Mouse (Mus musculus) embryonic facial prominence, embryonic 12.5 days (tissue): Measurements from ENCODE around the gene Nwd1. TPM values are rescaled to one million over a fixed set of nuclear protein-coding genes. Genes with fewer than 3 reads are reported as not detected.
A peak's percentile ranks its signal among the peaks of the same experiment; 100 is the strongest.

Experiments used
- ATAC-seq: fragments of 200-750 bp; cut with Nextera tagmentation; 2 replicates; pipeline ENCODE4 v1.8.0; 2017; ENCODE audit not compliant: insufficient number of reproducible peaks, insufficient read depth, low FRiP score, low TSS enrichment
- H3K27ac ChIP-seq: fragments of 300-500 bp; sonication (generic); 2 replicates; pipeline ENCODE4 v1.5.1; 2016; ENCODE audit warnings: mild to moderate bottlenecking
- H3K27me3 ChIP-seq: fragments of 300-500 bp; sonication (generic); 2 replicates; pipeline ENCODE4 v1.6.1; 2016; ENCODE audit warnings: mild to moderate bottlenecking, moderate library complexity
- H3K36me3 ChIP-seq: fragments of 300-500 bp; sonication (generic); 2 replicates; pipeline ENCODE4 v1.6.1; 2016; ENCODE audit warnings: mild to moderate bottlenecking
- H3K4me1 ChIP-seq: fragments of 300-500 bp; sonication (generic); 2 replicates; pipeline ENCODE4 v1.6.1; 2016
- H3K4me2 ChIP-seq: fragments of 300-500 bp; sonication (generic); replicated peaks from 2 replicates; pipeline ENCODE4 v1.6.1; 2016; ENCODE audit warnings: mild to moderate bottlenecking, moderate library complexity
- H3K4me3 ChIP-seq: fragments of 300-500 bp; sonication (generic); 2 replicates; pipeline ENCODE4 v1.5.1; 2016; ENCODE audit warnings: mild to moderate bottlenecking
- H3K9ac ChIP-seq: fragments of 300-500 bp; sonication (generic); 2 replicates; pipeline ENCODE4 v1.6.1; 2016; ENCODE audit warnings: mild to moderate bottlenecking, moderate library complexity
- H3K9me3 ChIP-seq: fragments of 300-500 bp; sonication (generic); 2 replicates; pipeline ENCODE4 v1.6.1; 2016; ENCODE audit warnings: mild to moderate bottlenecking, moderate library complexity
- WGBS: fragments of 180-500 bp; shearing (Covaris S2); methylation state at CpG from one replicate; pipeline ENCODE4 v1.1.7; 2016; 5-methylcytosine and 5-hydroxymethylcytosine counted together
- polyA plus RNA-seq: library from polyadenylated mRNA; unstranded; fragments of >200 nt; fragmentation: Nextera tagmentation; extraction: Ambion mirVana; gene quantifications from 2 replicates; pipeline ENCODE4 v1.2.1, GENCODE M21; 2016

Nwd1 gene
- 0.05 and 0.13 TPM in 2 replicates for polyA plus RNA-seq

DNA sequence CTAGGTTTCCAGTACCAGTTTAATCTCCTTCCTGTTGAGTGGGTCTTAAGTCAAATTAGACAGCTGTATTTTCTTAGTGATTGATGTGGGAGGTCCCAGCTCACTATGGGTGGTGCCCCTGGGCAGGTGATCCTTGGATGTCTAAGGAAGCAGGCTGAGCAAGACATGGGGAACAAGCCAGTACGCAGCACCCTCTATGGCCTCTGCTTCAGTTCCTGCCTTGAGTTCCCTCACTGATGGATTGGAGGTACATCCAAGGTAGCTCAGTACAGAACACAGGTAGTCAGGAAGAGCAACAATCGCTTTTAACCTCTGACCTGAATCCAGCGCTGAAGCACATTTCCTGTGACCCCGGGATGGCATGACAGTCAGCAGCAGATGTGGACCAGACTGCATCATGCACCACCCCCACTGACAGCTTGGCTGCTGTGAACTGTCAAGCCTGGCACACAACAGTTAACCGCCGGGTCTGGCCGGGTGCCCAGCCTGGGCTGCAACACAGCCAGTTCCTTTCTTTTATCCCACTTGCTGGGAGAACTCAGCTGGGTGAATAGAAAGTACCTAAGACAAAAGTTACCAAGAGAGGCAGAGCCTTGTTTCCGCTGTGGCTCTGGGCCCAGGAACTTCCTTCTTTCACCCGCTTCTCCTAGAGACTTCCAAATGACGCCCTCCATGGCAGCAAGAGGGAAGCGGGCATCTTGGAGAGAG is at the start of gene Nwd1:
TSS of gene Nwd1 (plus strand) at position 652 of the 708 bp plus-strand sequence.
- Histone ChIP-seq H3K4me1 (no peaks in the 10 kb centered on the region), H3K9ac (no peak within 1 kb of the TSS), H3K4me2 (no peak within 1 kb of the TSS), H3K4me3 (no peak within 1 kb of the TSS), H3K9me3 (no peaks in the 10 kb centered on the region), H3K36me3 (no peaks in the 10 kb centered on the region), H3K27me3 (no peaks in the 10 kb centered on the region), H3K27ac (no peak within 1 kb of the TSS)
- WGBS: 62% methylated on average over 11 of the region's 11 CpGs
- no peak for ATAC-seq

DNA sequence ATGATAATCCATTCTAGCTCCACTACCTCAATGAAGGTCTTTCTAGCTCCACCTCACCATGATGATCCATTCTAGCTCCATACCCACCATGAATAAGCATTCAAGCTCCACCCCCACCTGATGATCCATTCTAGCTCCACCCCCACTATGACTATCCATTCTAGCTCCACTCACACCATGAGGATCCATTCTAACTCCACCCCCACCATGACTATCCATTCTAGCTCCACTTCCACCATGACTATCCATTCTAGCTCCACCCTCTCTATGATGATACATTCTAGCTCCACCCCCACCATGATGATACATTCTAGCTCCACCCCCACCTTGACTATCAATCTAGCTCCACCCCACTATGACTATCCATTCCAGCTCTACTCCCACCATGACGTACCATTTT is 3.6 kb upstream of the Nwd1 start:
- no peak overlapping the region for H3K27ac ChIP-seq
- no peak overlapping the region for H3K4me2 ChIP-seq
- no peaks in the 10 kb centered on the region for H3K9me3 ChIP-seq
- H3K9ac ChIP-seq: no peak overlapping the region
- no peaks in the 10 kb centered on the region for H3K4me1 ChIP-seq
- no peak overlapping the region for H3K4me3 ChIP-seq
- H3K36me3 ChIP-seq: no peaks in the 10 kb centered on the region
- ATAC-seq: no peak
- H3K27me3 ChIP-seq: no peaks in the 10 kb centered on the region
- WGBS: 72% methylated on average over 1 of the region's 1 CpGs

DNA sequence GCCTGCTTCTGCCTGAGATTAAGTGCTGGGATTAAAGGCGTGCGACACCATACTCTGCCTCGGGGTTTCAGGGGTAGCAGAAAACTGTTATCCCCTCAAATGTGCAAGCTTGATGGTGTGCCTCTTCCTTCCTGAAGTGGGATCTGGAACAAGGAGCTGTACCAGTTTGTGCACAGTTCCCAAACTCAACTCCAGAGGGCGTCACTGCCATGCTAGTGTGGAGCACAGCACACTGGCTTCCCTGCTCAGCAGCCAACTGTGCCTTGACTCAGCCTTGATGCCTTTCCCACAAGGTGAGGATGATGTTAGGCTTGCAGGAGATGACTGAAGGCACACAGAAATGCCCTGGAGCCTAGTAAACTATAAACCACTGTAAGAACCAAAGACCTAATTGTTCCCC is 1.9 kb upstream of the Nwd1 start:
- WGBS: 64% methylated on average over 4 of the region's 4 CpGs
- H3K9me3 ChIP-seq: no peaks in the 10 kb centered on the region
- no peaks in the 10 kb centered on the region for H3K4me1 ChIP-seq
- no peak overlapping the region for H3K27ac ChIP-seq
- no peak overlapping the region for H3K9ac ChIP-seq
- H3K4me2 ChIP-seq: no peak overlapping the region
- no peaks in the 10 kb centered on the region for H3K27me3 ChIP-seq
- ATAC-seq: no peak
- H3K4me3 ChIP-seq: no peak overlapping the region
- H3K36me3 ChIP-seq: no peaks in the 10 kb centered on the region

DNA sequence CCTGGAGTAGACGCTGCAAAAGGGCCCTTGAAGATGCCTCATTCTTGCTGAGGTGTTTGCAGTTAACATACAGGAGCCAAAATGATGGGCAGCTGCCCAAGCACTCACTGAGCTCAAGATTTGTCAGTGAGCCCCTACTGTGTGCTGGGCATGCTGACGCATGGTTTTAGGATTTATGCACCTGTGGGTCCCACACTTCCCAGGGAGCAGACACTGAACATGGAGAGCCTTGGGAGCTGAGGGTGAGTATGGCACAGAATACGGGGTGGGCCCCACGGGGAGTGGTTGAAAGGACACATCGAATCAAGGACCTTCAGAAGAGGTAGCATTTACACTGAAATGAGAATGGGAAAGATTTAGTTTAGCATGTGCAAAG is 245 bp downstream of the Nwd1 start:
- no peak overlapping the region for H3K27ac ChIP-seq
- 79% methylated on average over 5 of the region's 5 CpGs for WGBS
- H3K4me1 ChIP-seq: no peaks in the 10 kb centered on the region
- H3K9ac ChIP-seq: no peak overlapping the region
- no peaks in the 10 kb centered on the region for H3K36me3 ChIP-seq
- ATAC-seq: no peak
- no peaks in the 10 kb centered on the region for H3K27me3 ChIP-seq
- H3K4me3 ChIP-seq: no peak overlapping the region
- no peak overlapping the region for H3K4me2 ChIP-seq
- H3K9me3 ChIP-seq: no peaks in the 10 kb centered on the region

DNA sequence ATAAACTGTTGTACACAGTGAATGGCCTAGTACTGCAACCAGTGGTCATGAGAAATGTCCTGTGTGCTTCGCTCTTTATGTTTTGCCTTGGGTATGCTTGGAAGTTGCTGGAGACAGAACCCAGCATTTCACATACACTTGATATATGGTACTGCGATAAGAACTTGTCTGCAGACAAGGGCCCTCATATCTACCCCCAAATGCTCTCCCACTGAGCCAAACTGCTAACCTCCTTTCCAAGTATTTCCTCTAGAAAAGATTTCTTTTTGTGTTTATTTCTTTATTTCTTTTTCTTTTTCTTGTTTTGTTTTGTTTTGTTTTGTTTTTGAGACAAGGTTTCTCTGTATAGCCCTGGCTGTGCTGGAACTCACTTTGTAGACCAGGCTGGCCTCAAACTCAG is 4.2 kb downstream of the Nwd1 start:
- Histone ChIP-seq H3K36me3 (no peaks in the 10 kb centered on the region), H3K9me3 (no peaks in the 10 kb centered on the region), H3K4me3 (no peak overlapping the region), H3K4me2 (no peak overlapping the region), H3K4me1 (peaks cover 10% of the 10 kb centered on the region; the same call in 1 of the 2 replicates), H3K9ac (no peak overlapping the region), H3K27me3 (no peaks in the 10 kb centered on the region), H3K27ac (no peak overlapping the region)
- ATAC-seq: no peak
- WGBS: 89% methylated on average over 2 of the region's 2 CpGs

DNA sequence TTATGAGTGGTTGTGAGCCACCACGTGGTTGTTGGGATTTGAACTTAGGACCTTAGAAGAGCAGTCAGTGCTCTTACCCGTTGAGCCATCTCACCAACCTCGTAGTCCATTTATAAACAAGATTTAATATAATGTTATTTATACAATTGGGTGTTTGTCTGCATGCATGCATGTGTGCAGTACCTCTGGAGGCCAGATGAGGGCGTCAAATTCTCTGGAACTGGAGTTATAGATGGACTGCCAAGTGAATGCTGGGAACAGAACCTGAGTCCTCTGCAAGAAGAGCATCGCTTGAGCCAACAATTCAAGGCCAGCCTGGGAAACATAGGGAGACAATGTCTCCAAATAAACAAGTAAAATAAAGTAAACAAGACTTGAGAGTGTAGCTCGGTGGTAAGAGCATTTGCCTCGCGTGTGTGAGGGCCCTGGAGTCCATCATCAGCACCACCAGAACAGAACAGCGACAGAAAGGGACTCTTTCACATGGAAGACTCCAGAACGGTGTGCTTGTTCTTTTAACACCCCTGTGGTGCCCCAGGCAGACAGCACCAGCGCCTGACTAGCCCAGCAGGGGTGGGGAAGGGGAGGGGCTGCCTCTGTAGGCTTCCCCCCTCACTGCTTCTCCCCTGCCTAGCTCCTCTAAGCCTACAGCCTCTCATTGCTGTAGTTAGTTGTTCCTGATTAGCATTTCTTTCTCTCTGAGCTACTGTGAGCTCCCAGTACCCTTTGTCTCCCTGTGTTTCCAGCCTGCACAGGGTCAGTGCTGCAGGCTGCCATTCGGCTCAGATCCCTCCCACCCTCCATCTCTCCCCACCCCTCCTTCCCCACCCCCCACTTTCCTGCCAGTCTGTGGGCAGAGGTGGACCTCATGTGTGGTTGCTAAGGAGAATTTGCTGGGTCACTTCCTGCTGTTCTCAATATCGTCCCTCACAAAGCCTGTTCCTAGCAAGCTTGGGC is 8.3 kb downstream of the Nwd1 start:
- no peak overlapping the region for H3K4me3 ChIP-seq
- peaks cover 11% of the 10 kb centered on the region; the same call in 1 of the 2 replicates for H3K4me1 ChIP-seq
- H3K36me3 ChIP-seq: no peaks in the 10 kb centered on the region
- H3K27ac ChIP-seq: peak overlapping the region; percentile 24; the same call in 1 of the 2 replicates
- no peaks in the 10 kb centered on the region for H3K27me3 ChIP-seq
- H3K4me2 ChIP-seq: 0 out of 2 replicates have a peak overlapping the region, but pooled peaks have one; percentile 6
- peak; percentile 77 for ATAC-seq
- no peaks in the 10 kb centered on the region for H3K9me3 ChIP-seq
- WGBS: 24% methylated on average over 12 of the region's 13 CpGs
- no peak overlapping the region for H3K9ac ChIP-seq

DNA sequence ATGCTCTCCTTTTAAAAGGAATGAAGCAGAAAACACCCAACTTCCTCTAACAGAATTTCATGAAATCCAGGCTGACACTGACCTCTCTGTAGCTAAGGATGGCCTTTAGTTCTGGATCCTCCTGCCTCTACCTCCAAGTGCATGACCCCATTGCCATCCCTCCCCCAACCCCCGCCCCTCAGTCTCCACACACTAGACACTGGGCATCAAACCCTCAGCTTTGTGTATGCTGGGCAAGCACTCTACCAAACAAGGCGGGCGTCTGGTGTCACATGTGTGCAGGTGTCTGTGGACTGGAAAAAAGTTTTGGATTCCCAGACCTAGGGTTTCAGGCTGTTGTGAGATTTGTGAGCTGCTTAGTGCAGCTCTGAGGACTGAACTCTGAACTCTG is 9.0 kb downstream of the Nwd1 start:
- WGBS: 64% methylated on average over 3 of the region's 3 CpGs
- H3K27ac ChIP-seq: peak overlapping the region; percentile 24; the same call in 1 of the 2 replicates
- ATAC-seq: 0 out of 2 replicates have a peak, but pooled peaks have one; percentile 31
- no peak overlapping the region for H3K4me3 ChIP-seq
- no peak overlapping the region for H3K9ac ChIP-seq
- no peak overlapping the region for H3K4me2 ChIP-seq
- no peaks in the 10 kb centered on the region for H3K27me3 ChIP-seq
- H3K4me1 ChIP-seq: peaks cover 11% of the 10 kb centered on the region; the same call in 1 of the 2 replicates
- H3K9me3 ChIP-seq: no peaks in the 10 kb centered on the region
- H3K36me3 ChIP-seq: no peaks in the 10 kb centered on the region

DNA sequence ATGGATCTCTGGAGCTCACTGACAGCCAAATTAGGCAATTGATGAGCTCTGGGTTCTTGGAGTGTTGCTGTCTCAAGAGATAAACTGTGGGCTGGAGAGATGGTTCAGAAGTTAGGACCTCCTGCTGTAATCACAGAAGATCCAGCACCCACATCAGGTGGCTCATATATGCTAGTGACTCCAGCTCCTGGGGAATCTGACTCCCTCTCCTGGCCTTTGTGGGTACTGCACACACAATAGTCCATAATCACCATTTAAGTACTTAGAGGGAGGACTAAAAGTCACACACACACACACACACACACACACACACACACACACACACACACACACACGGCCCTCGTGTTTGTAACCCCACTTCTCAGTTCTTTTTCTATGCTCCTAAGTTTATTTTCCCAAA is 13.5 kb downstream of the Nwd1 start:
- no peak overlapping the region for H3K4me2 ChIP-seq
- whole genome bisulfite sequencing: 92% methylated on average over 2 of the region's 2 CpGs
- no peaks in the 10 kb centered on the region for H3K9me3 ChIP-seq
- no peak overlapping the region for H3K9ac ChIP-seq
- no peak overlapping the region for H3K4me3 ChIP-seq
- H3K27ac ChIP-seq: no peak overlapping the region
- no peaks in the 10 kb centered on the region for H3K27me3 ChIP-seq
- ATAC-seq: no peak
- peaks cover 7% of the 10 kb centered on the region; the same call in 1 of the 2 replicates for H3K4me1 ChIP-seq
- H3K36me3 ChIP-seq: no peaks in the 10 kb centered on the region

DNA sequence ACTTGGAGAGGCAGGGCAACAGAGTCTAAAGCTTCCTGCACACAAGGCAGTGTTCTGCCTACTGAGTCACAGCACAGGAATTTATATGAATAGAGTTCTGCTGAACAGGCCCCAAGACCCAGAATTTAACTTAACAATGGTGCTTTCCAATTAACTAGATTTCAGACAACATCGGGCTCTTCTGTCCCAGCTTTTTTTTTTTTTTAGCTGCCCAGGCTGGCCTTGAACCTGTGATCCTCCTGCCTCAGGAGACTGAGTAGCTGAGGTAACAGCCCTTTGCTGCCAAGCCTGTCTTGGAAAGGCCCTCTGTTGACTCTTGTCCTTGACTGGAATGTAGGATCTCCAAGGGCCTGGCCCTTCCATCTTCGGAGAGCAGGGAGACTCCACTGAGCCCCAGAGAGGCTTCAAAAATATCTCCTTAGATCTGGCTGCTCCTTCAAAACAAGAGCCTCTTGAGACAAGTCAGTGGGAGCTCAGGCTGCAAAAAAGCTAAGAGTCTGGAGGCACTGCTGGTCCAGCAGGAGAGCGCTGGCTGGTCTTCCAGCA is 17.7 kb downstream of the Nwd1 start:
- no peak overlapping the region for H3K4me2 ChIP-seq
- no peaks in the 10 kb centered on the region for H3K9me3 ChIP-seq
- no peaks in the 10 kb centered on the region for H3K36me3 ChIP-seq
- WGBS: 73% methylated on average over 3 of the region's 3 CpGs
- no peaks in the 10 kb centered on the region for H3K27me3 ChIP-seq
- H3K27ac ChIP-seq: no peak overlapping the region
- H3K9ac ChIP-seq: no peak overlapping the region
- H3K4me1 ChIP-seq: no peaks in the 10 kb centered on the region
- no peak for ATAC-seq
- H3K4me3 ChIP-seq: no peak overlapping the region

DNA sequence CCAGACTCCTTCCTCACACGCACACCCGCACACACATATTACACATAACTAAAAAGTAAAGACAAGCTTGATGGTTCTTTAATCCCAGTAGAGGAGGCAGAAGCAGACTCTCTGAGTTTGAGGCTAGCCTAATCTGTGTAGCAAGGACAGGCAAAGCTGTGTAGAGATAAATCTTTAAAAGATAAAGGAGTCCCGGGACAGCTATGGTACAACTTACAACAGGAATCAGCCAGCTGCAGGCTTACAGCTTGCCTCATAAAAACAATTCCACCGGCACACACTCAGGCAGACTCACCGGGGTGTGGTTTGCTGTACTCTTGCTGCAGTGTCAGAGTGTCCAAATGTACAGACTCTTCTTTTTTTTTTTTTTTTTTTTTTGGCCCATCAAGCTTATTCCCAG is 18.2 kb downstream of the Nwd1 start:
- Histone ChIP-seq H3K9ac (no peak overlapping the region), H3K9me3 (no peaks in the 10 kb centered on the region), H3K27me3 (no peaks in the 10 kb centered on the region), H3K27ac (no peak overlapping the region), H3K4me1 (no peaks in the 10 kb centered on the region), H3K36me3 (no peaks in the 10 kb centered on the region), H3K4me2 (no peak overlapping the region), H3K4me3 (no peak overlapping the region)
- 83% methylated on average over 5 of the region's 5 CpGs for WGBS
- no peak for ATAC-seq

DNA sequence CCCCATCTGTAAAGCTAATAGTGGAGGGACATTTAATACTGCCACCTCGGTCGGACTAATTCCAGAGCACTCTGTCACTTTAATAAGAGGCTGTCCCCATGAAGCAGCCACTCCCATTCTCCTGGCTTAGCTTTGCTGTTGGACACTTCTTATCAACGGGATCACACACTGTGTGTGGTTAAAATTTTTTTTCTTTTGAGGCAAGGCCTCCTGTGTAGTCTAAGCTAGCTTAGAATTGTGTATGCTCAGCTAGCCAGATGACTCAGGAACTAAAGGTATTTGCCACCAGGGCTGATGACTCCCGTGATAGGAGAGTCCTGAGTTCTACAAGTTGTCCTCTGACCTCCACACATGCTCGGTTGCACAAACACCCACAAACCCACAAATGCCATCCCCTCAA is 18.9 kb downstream of the Nwd1 start:
- WGBS: 57% methylated on average over 5 of the region's 5 CpGs
- no peaks in the 10 kb centered on the region for H3K4me1 ChIP-seq
- ATAC-seq: no peak
- no peaks in the 10 kb centered on the region for H3K36me3 ChIP-seq
- H3K9me3 ChIP-seq: no peaks in the 10 kb centered on the region
- no peak overlapping the region for H3K27ac ChIP-seq
- no peaks in the 10 kb centered on the region for H3K27me3 ChIP-seq
- H3K9ac ChIP-seq: no peak overlapping the region
- H3K4me2 ChIP-seq: no peak overlapping the region
- no peak overlapping the region for H3K4me3 ChIP-seq
